In the genomic region with DNA sequence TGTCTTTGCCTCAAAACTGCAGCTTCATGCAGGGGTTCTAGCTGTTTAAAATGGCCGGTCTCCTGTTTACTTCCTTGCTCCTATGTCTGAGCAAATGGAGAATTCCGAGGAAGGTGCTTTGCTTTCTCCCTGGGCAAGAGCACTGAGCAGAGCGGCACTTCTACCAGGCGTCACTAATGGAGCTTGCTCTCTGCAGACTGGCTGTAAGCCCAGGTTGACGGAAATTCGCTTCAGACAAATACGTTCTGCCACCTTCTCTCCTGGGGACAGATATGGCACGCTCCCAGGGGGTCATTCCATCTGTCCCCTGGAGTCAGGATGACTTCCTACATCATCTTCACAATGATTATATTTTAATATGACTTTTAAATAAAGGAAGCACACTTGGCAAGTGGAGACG, we compare ENCODE assay signal across 27 mouse cellular contexts.
DNase-seq lines count a peak whose midpoint lies in the region; TF ChIP-seq lines count a peak whose summit lies in the region.
"Had no signal": no experiment of that assay in that cellular context is flagged by ENCODE, and none has a peak within 500 bp of the region (broad histone marks: within the 10 kb centered on the region; RNA-seq: fewer than 3 reads in every experiment).

No protein-coding gene starts in this region.

- TF ChIP-seq CTCF in left cerebral cortex, adult 2 months (IDR thresholded peaks at IDR 0.05) = no peak

- H3K4me3 ChIP-seq in left cerebral cortex, adult 2 months = no peak overlapping the region
- H3K4me3 ChIP-seq: embryonic facial prominence, embryonic 13.5 days; forebrain, embryonic 10.5 days; forebrain, embryonic 15.5 days; heart, embryonic 15.5 days; hindbrain, embryonic 13.5 days; limb, embryonic 10.5 days; limb, embryonic 15.5 days; neural tube, embryonic 15.5 days had no signal

- peak; percentile 81 for DNase-seq in left cerebral cortex, postnatal 4 days
- no peak for DNase-seq in left cerebral cortex, adult 2 months (ENCODE audit: extremely low spot score in 1 of 2, low spot score in 2 of 2)
- peak; percentile 32 for DNase-seq in cerebellum, adult 11 months
- peak; percentile 40 for DNase-seq in cerebellum, adult 9-10 months
- DNase-seq in cerebellum, postnatal 36 days = peak; percentile 52 to 53
- no peak for DNase-seq in spleen, postnatal 36 days (ENCODE audit: low spot score in 2 of 2)
- no peak for DNase-seq in T-cell, adult 2 months (ENCODE audit: low spot score)
- DNase-seq: adrenal gland, adult 2 months; adrenal gland, postnatal 36 days; gastrocnemius, postnatal 36 days; kidney, postnatal 25 days; lung, adult 2 months; lung, postnatal 10 days; midbrain, embryonic 14.5 days; retina, postnatal 1 day; right cerebral cortex, postnatal 14 days; thymus, postnatal 25 days had no signal

- no peak overlapping the region for H3K27ac ChIP-seq in left cerebral cortex, adult 2 months
- H3K27ac ChIP-seq: embryonic facial prominence, embryonic 13.5 days; forebrain, embryonic 10.5 days; forebrain, embryonic 15.5 days; heart, embryonic 15.5 days; limb, embryonic 10.5 days; limb, embryonic 15.5 days; liver, embryonic 14.5 days; macrophage; neural tube, embryonic 15.5 days had no signal

- intact Hi-C loops in left cerebral cortex, postnatal 4 days (cut with DNase I) = no loop called here
- intact Hi-C loops in left cerebral cortex, adult 2 months (cut with DNase I) = no loop called here

Comparison
In these comparisons a context has a peak if more than half of its experiments do, and no peak if none do; other contexts are left out.
1. DNase-seq: peak in left cerebral cortex, postnatal 4 days (single experiment), cerebellum, adult 11 months (single experiment), cerebellum, adult 9-10 months (single experiment) and cerebellum, postnatal 36 days (2 of 2); none in left cerebral cortex, adult 2 months (0 of 2), spleen, postnatal 36 days (0 of 2) and T-cell, adult 2 months (single experiment).